Mouse (Mus musculus): ENCODE measurements around the gene Mapk1ip1l. TPM values are rescaled to one million over a fixed set of nuclear protein-coding genes. Genes with fewer than 3 reads are reported as not detected.

The Mapk1ip1l gene
- total and polyA plus RNA-seq, 2 experiments: 22.2 to 35.4 TPM

GRCm38 (mm10) chr14:47273751-47274150, 24.3 kb upstream of the Mapk1ip1l start:
- no peak overlapping the region for H3K27ac ChIP-seq (replicated peaks; ENCODE audit: insufficient read depth, low read depth, low read length)
- TF ChIP-seq CTCF (IDR thresholded peaks at IDR 0.05; ENCODE audit: low read depth, low read length) (no peak), POLR2A (IDR thresholded peaks at IDR 0.05; ENCODE audit: extremely low read depth, insufficient read depth, low read length) (no peak)
- no peak overlapping the region for H3K4me3 ChIP-seq (ENCODE audit: insufficient read depth, low read depth, low read length)
- H3K36me3 ChIP-seq (ENCODE audit: control insufficient read depth, insufficient read depth, low read length): no peaks in the 10 kb centered on the region; the same call in 1 of the 2 replicates
- H3K27me3 ChIP-seq (ENCODE audit: control insufficient read depth, insufficient read depth, low read length): no peaks in the 10 kb centered on the region
- H3K79me2 ChIP-seq (ENCODE audit: control insufficient read depth, insufficient read depth, low read length): peaks cover 3% of the 10 kb centered on the region; the same call in 1 of the 2 replicates
- WGBS: 96% methylated on average over 3 of the region's 3 CpGs
- H3K4me1 ChIP-seq (ENCODE audit: control insufficient read depth, insufficient read depth, low read length): peaks cover 6% of the 10 kb centered on the region; the same call in 1 of the 2 replicates
- DNase-seq (ENCODE audit: extremely low read depth, low read depth, low spot score): no peak
- no peak overlapping the region for H3K9ac ChIP-seq (ENCODE audit: low read depth, low read length)

GRCm38 (mm10) chr14:47275417-47275816, 22.6 kb upstream of the Mapk1ip1l start:
- no peak for TF ChIP-seq POLR2A (IDR thresholded peaks at IDR 0.05; ENCODE audit: extremely low read depth, insufficient read depth, low read length)
- no peak for TF ChIP-seq CTCF (IDR thresholded peaks at IDR 0.05; ENCODE audit: low read depth, low read length)
- DNase-seq (ENCODE audit: extremely low read depth, low read depth, low spot score): no peak
- Histone ChIP-seq H3K4me1 (ENCODE audit: control insufficient read depth, insufficient read depth, low read length) (peaks cover 6% of the 10 kb centered on the region; the same call in 1 of the 2 replicates), H3K27ac (replicated peaks; ENCODE audit: insufficient read depth, low read depth, low read length) (no peak overlapping the region), H3K27me3 (ENCODE audit: control insufficient read depth, insufficient read depth, low read length) (no peaks in the 10 kb centered on the region), H3K36me3 (ENCODE audit: control insufficient read depth, insufficient read depth, low read length) (no peaks in the 10 kb centered on the region), H3K9ac (ENCODE audit: low read depth, low read length) (no peak overlapping the region), H3K79me2 (ENCODE audit: control insufficient read depth, insufficient read depth, low read length) (peaks cover 10% of the 10 kb centered on the region; the same call in 1 of the 2 replicates), H3K4me3 (ENCODE audit: insufficient read depth, low read depth, low read length) (no peak overlapping the region)
- WGBS: 60% methylated on average over 3 of the region's 3 CpGs

GRCm38 (mm10) chr14:47276036-47276603, 21.9 kb upstream of the Mapk1ip1l start:
- Histone ChIP-seq H3K27me3 (ENCODE audit: control insufficient read depth, insufficient read depth, low read length) (no peaks in the 10 kb centered on the region), H3K79me2 (ENCODE audit: control insufficient read depth, insufficient read depth, low read length) (peaks cover 10% of the 10 kb centered on the region; the same call in 1 of the 2 replicates), H3K9ac (ENCODE audit: low read depth, low read length) (peak overlapping the region; percentile 65), H3K4me1 (ENCODE audit: control insufficient read depth, insufficient read depth, low read length) (peaks cover 6% of the 10 kb centered on the region; the same call in 1 of the 2 replicates), H3K36me3 (ENCODE audit: control insufficient read depth, insufficient read depth, low read length) (no peaks in the 10 kb centered on the region), H3K27ac (replicated peaks; ENCODE audit: insufficient read depth, low read depth, low read length) (no peak overlapping the region), H3K4me3 (ENCODE audit: insufficient read depth, low read depth, low read length) (peak overlapping the region; percentile 80)
- WGBS: 3% methylated on average over 22 of the region's 22 CpGs
- DNase-seq (ENCODE audit: extremely low read depth, low read depth, low spot score): no peak
- no peak for TF ChIP-seq CTCF (IDR thresholded peaks at IDR 0.05; ENCODE audit: low read depth, low read length)
- TF ChIP-seq POLR2A (IDR thresholded peaks at IDR 0.05; ENCODE audit: extremely low read depth, insufficient read depth, low read length): no peak

GRCm38 (mm10) chr14:47276637-47277393, 21.3 kb upstream of the Mapk1ip1l start, which contains the start of the genes Wdhd1 and Socs4:
Wdhd1 (minus strand) TSS chr14:47276857.
Socs4 (plus strand) TSS chr14:47276931.
- peak; percentile 72 for DNase-seq (ENCODE audit: extremely low read depth, low read depth, low spot score)
- Histone ChIP-seq H3K4me3 (ENCODE audit: insufficient read depth, low read depth, low read length) (peak within 1 kb of the TSS; percentile 80), H3K27ac (replicated peaks; ENCODE audit: insufficient read depth, low read depth, low read length) (peak within 1 kb of the TSS; percentile 84), H3K4me1 (ENCODE audit: control insufficient read depth, insufficient read depth, low read length) (peaks cover 6% of the 10 kb centered on the region; the same call in 1 of the 2 replicates), H3K27me3 (ENCODE audit: control insufficient read depth, insufficient read depth, low read length) (no peaks in the 10 kb centered on the region), H3K9ac (ENCODE audit: low read depth, low read length) (peak within 1 kb of the TSS; percentile 89), H3K79me2 (ENCODE audit: control insufficient read depth, insufficient read depth, low read length) (peaks cover 10% of the 10 kb centered on the region; the same call in 1 of the 2 replicates), H3K36me3 (ENCODE audit: control insufficient read depth, insufficient read depth, low read length) (no peaks in the 10 kb centered on the region)
- TF ChIP-seq CTCF (IDR thresholded peaks at IDR 0.05; ENCODE audit: low read depth, low read length): peak; percentile 36; the same call in 1 of the 2 replicates
- TF ChIP-seq POLR2A (IDR thresholded peaks at IDR 0.05; ENCODE audit: extremely low read depth, insufficient read depth, low read length): 0 out of 2 replicates have a peak, but pooled peaks have one; percentile 36
- WGBS: under 1% methylated on average over 77 of the region's 77 CpGs

- H3K36me3 ChIP-seq (ENCODE audit: control insufficient read depth, insufficient read depth, low read length): no peaks in the 10 kb centered on the region
- no peak overlapping the region for H3K9ac ChIP-seq (ENCODE audit: low read depth, low read length)
- no peaks in the 10 kb centered on the region for H3K27me3 ChIP-seq (ENCODE audit: control insufficient read depth, insufficient read depth, low read length)
- no peak overlapping the region for H3K27ac ChIP-seq (replicated peaks; ENCODE audit: insufficient read depth, low read depth, low read length)
- peaks cover 9% of the 10 kb centered on the region; the same call in 1 of the 2 replicates for H3K4me1 ChIP-seq (ENCODE audit: control insufficient read depth, insufficient read depth, low read length)
- 82% methylated on average over 2 of the region's 2 CpGs for WGBS
- no peak for DNase-seq (ENCODE audit: extremely low read depth, low read depth, low spot score)
- TF ChIP-seq CTCF (IDR thresholded peaks at IDR 0.05; ENCODE audit: low read depth, low read length) (peak; percentile 35; the same call in 1 of the 2 replicates), POLR2A (IDR thresholded peaks at IDR 0.05; ENCODE audit: extremely low read depth, insufficient read depth, low read length) (no peak)
- no peak overlapping the region for H3K4me3 ChIP-seq (ENCODE audit: insufficient read depth, low read depth, low read length)
- peaks cover 14% of the 10 kb centered on the region; the same call in 1 of the 2 replicates for H3K79me2 ChIP-seq (ENCODE audit: control insufficient read depth, insufficient read depth, low read length)
Measured at GRCm38 (mm10) chr14:47279058-47279457, 19.0 kb upstream of the Mapk1ip1l start.
